Mouse (Mus musculus): ENCODE data around the gene Kcnf1. TPM values are rescaled to one million over a fixed set of nuclear protein-coding genes. Genes with fewer than 3 reads are reported as not detected.

Gene Kcnf1
- polyA plus RNA-seq, 1 experiment from 2014 or later = 0.24 TPM

DNA sequence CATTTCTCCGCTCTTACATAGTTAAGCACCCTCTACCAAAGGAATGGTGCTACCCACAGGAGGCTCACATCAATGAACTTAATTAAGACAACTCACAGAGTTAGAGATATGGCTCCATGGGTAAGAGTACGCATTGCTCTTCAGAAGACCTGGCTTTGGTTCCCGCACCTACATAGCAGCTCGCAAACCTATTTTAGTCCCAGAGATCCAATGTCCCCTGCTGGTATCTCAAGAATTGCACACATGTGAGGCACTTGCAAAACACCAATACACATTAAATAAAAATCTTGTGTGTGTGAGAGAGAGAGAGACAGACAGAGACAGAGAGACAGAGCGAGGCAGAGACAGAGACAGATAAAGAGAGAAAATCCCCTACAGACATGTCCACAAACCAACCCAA lies 21.9 kb upstream of the Kcnf1 start:
- ATAC-seq (ENCODE audit: low read depth) = no peak
- Histone ChIP-seq H3K9me3 (replicated peaks; ENCODE audit: control insufficient read depth, low read length) (no peaks in the 10 kb centered on the region), H3K27me3 (ENCODE audit: control insufficient read depth, insufficient read depth, low read depth, low read length) (no peaks in the 10 kb centered on the region), H3K4me2 (ENCODE audit: low read depth, low read length) (no peak overlapping the region), H3K27ac (ENCODE audit: low read length) (no peak overlapping the region), H3K36me3 (ENCODE audit: control insufficient read depth, insufficient read depth) (no peaks in the 10 kb centered on the region), H3K4me3 (ENCODE audit: low read depth, low read length) (no peak overlapping the region), H3K9ac (ENCODE audit: low read depth, low read length) (no peak overlapping the region), H3K4me1 (ENCODE audit: control insufficient read depth, low read depth, low read length) (no peaks in the 10 kb centered on the region)
- WGBS (ENCODE audit: insufficient replicate concordance) = 76% methylated on average over 5 of the region's 5 CpGs

DNA sequence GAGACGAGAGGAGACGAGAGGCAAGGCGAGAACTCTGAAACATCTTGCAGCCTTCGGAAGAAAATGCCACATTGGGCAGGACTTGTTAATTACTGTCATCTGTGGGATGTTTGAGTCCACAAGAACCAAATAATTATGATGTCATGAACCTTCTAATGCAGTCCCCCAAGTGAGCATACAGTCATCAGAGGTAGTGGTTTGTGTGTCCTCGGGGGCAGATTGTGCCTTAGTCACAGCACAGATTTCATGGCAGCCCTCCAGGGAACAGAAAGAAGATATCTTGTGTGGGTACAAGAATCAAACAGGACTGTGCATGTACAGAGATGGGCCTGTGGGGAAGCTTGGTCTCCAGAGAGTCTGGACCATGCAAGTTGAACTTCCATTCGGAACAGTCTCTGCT lies 17.5 kb upstream of the Kcnf1 start:
- WGBS (ENCODE audit: insufficient replicate concordance) = 76% methylated on average over 6 of the region's 6 CpGs
- ATAC-seq (ENCODE audit: low read depth) = no peak

DNA sequence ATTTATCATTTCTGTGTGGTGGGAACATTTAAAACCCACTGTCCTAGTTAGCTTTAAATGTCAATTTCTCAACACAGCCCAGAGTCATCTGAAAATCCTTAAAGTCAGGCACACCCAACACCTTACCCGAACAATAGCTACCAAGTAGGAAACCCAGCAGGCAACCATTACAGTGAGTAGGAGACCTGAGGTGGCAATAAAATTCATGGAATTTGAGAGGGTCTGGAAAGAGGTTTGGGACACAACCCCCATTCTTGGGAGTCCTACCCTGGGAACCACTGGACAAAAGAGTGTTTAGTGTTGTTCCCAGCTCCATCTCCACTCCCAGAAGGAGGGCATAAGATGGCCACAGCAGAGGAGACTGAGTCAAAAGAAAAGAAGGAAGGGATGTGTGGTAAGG lies 16.6 kb upstream of the Kcnf1 start:
- Histone ChIP-seq H3K36me3 (ENCODE audit: control insufficient read depth, insufficient read depth) (no peaks in the 10 kb centered on the region), H3K9ac (ENCODE audit: low read depth, low read length) (no peak overlapping the region), H3K27me3 (ENCODE audit: control insufficient read depth, insufficient read depth, low read depth, low read length) (no peaks in the 10 kb centered on the region), H3K4me3 (ENCODE audit: low read depth, low read length) (no peak overlapping the region), H3K4me2 (ENCODE audit: low read depth, low read length) (no peak overlapping the region), H3K4me1 (ENCODE audit: control insufficient read depth, low read depth, low read length) (no peaks in the 10 kb centered on the region), H3K9me3 (replicated peaks; ENCODE audit: control insufficient read depth, low read length) (no peaks in the 10 kb centered on the region), H3K27ac (ENCODE audit: low read length) (no peak overlapping the region)
- ATAC-seq (ENCODE audit: low read depth) = no peak
- 58% methylated on average over 1 of the region's 1 CpGs for WGBS (ENCODE audit: insufficient replicate concordance)

More for the DNA sequence above, 17.5 kb upstream of the Kcnf1 start:
- no peaks in the 10 kb centered on the region for H3K4me1 ChIP-seq (ENCODE audit: control insufficient read depth, low read depth, low read length)
- H3K36me3 ChIP-seq (ENCODE audit: control insufficient read depth, insufficient read depth) = no peaks in the 10 kb centered on the region
- no peak overlapping the region for H3K9ac ChIP-seq (ENCODE audit: low read depth, low read length)
- no peak overlapping the region for H3K27ac ChIP-seq (ENCODE audit: low read length)
- no peaks in the 10 kb centered on the region for H3K9me3 ChIP-seq (replicated peaks; ENCODE audit: control insufficient read depth, low read length)
- H3K4me3 ChIP-seq (ENCODE audit: low read depth, low read length) = no peak overlapping the region
- no peak overlapping the region for H3K4me2 ChIP-seq (ENCODE audit: low read depth, low read length)
- no peaks in the 10 kb centered on the region for H3K27me3 ChIP-seq (ENCODE audit: control insufficient read depth, insufficient read depth, low read depth, low read length)

DNA sequence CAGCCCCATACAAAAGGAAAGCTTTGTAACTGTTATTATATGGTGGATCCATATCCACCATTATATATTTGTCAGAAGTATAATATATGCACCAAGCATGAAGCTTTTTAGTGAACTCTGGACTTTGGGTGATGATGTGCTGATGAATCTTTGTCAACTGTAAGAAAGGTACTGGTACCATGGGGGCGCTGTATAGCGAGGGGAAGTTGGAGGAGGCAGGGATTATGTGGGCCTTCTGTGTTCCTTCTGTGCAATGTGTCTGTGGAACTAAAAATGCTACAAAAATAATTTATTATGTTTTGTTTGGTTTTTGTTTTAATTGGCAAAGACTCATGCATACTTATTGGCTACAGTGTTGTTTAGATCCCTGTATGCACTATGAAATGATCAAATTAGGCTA lies 16.2 kb upstream of the Kcnf1 start:
- Histone ChIP-seq H3K36me3 (ENCODE audit: control insufficient read depth, insufficient read depth) (no peaks in the 10 kb centered on the region), H3K9me3 (replicated peaks; ENCODE audit: control insufficient read depth, low read length) (no peaks in the 10 kb centered on the region), H3K4me1 (ENCODE audit: control insufficient read depth, low read depth, low read length) (no peaks in the 10 kb centered on the region), H3K27me3 (ENCODE audit: control insufficient read depth, insufficient read depth, low read depth, low read length) (no peaks in the 10 kb centered on the region), H3K9ac (ENCODE audit: low read depth, low read length) (no peak overlapping the region), H3K4me2 (ENCODE audit: low read depth, low read length) (no peak overlapping the region), H3K4me3 (ENCODE audit: low read depth, low read length) (no peak overlapping the region), H3K27ac (ENCODE audit: low read length) (no peak overlapping the region)
- WGBS (ENCODE audit: insufficient replicate concordance) = 77% methylated on average over 2 of the region's 2 CpGs
- no peak for ATAC-seq (ENCODE audit: low read depth)

DNA sequence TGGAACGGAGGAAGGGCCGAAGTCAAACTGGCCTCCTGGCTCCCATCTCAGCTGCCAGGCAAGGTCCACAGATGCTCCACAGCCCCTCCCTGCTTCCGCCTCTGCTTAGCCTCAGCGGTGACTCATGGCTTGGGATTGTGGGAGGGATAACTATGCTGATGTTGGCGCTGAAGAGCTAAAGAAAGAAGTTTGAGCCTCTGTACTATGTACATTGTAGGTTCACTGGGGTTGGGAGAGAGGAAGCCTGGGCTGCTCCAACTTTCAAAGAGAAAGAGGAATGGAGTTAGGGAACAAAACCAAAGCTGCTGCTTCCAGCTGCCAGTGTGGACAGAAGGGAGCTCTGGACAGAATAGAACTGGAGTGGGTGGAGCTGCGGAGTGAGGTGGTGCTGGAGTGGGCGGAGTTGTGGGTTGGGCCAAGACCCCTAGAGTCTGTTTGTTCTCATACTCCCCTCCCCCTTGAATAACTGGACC lies 7.7 kb upstream of the Kcnf1 start:
- Histone ChIP-seq H3K4me1 (ENCODE audit: control insufficient read depth, low read depth, low read length) (no peaks in the 10 kb centered on the region), H3K4me3 (ENCODE audit: low read depth, low read length) (no peak overlapping the region), H3K27me3 (ENCODE audit: control insufficient read depth, insufficient read depth, low read depth, low read length) (no peaks in the 10 kb centered on the region), H3K36me3 (ENCODE audit: control insufficient read depth, insufficient read depth) (no peaks in the 10 kb centered on the region), H3K27ac (ENCODE audit: low read length) (no peak overlapping the region), H3K9me3 (replicated peaks; ENCODE audit: control insufficient read depth, low read length) (no peaks in the 10 kb centered on the region), H3K4me2 (ENCODE audit: low read depth, low read length) (no peak overlapping the region), H3K9ac (ENCODE audit: low read depth, low read length) (no peak overlapping the region)
- WGBS (ENCODE audit: insufficient replicate concordance) = 13% methylated on average over 7 of the region's 7 CpGs
- ATAC-seq (ENCODE audit: low read depth) = no peak

DNA sequence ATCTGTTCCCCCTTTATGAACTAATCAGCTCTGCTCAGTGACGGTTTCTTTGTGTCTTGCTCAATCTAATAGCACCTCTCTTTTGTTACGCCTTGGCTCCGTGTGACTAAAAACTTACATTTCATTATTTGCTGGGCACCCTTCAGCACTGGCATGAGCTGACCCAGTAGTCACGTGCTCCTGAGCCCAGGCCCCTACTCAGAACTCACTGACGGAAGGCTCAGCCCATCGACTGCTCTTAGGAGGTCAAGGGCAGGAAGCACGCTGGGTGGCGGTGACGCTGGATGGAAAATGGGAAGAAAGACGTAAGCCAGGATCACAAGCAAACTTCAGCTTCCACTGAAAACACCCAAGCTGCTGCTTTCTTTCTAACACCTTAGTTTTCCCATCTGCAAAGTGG lies 7.1 kb upstream of the Kcnf1 start:
- no peaks in the 10 kb centered on the region for H3K36me3 ChIP-seq (ENCODE audit: control insufficient read depth, insufficient read depth)
- no peak for ATAC-seq (ENCODE audit: low read depth)
- WGBS (ENCODE audit: insufficient replicate concordance) = 42% methylated on average over 10 of the region's 10 CpGs

DNA sequence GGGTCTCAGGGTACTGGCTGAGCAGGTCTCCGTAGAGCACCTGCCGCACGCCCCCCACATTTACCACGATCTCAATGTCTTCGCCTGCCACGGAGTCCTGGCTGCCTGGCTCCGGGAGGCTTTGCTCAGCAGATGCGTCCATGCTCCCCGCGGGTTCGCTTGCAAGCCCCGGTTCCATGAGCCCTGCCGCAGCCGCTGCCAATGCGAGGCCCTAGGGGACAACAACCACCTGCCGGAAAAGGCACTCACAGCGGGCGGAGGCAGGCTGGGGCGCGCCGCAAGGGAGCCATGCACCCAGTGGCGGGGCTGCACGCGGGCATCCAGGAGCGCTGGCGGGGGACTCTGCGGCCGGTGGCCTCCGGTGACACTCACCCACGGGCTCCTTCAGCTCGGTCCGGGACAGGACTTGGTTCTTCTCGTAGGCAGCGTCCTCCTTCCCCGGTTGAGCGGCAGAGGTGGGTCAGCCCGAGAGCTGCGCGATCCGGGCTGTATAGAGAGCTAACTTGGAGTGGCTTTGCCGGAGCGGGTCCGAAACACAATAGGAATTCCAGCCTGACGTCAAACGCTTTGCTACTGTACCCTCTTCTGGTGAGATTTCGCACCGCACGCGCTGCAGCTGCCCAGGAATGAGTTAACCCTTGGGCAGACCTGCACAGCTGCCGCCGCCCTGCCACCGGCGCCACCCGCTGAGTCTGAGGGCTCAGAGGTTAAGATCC lies 489 bp downstream of the Kcnf1 start:
- peaks cover 26% of the 10 kb centered on the region for H3K27me3 ChIP-seq (ENCODE audit: control insufficient read depth, insufficient read depth, low read depth, low read length)
- no peaks in the 10 kb centered on the region for H3K9me3 ChIP-seq (replicated peaks; ENCODE audit: control insufficient read depth, low read length)
- H3K4me3 ChIP-seq (ENCODE audit: low read depth, low read length) = no peak overlapping the region
- no peak overlapping the region for H3K9ac ChIP-seq (ENCODE audit: low read depth, low read length)
- no peak for ATAC-seq (ENCODE audit: low read depth)
- H3K4me2 ChIP-seq (ENCODE audit: low read depth, low read length) = 0 out of 2 replicates have a peak overlapping the region, but pooled peaks have one; percentile 24
- H3K4me1 ChIP-seq (ENCODE audit: control insufficient read depth, low read depth, low read length) = no peaks in the 10 kb centered on the region
- H3K36me3 ChIP-seq (ENCODE audit: control insufficient read depth, insufficient read depth) = no peaks in the 10 kb centered on the region
- H3K27ac ChIP-seq (ENCODE audit: low read length) = no peak overlapping the region
- WGBS (ENCODE audit: insufficient replicate concordance) = 2% methylated on average over 54 of the region's 54 CpGs

More for the DNA sequence above, 7.1 kb upstream of the Kcnf1 start:
- Histone ChIP-seq H3K4me3 (ENCODE audit: low read depth, low read length) (no peak overlapping the region), H3K9ac (ENCODE audit: low read depth, low read length) (no peak overlapping the region), H3K27me3 (ENCODE audit: control insufficient read depth, insufficient read depth, low read depth, low read length) (no peaks in the 10 kb centered on the region), H3K4me2 (ENCODE audit: low read depth, low read length) (no peak overlapping the region), H3K4me1 (ENCODE audit: control insufficient read depth, low read depth, low read length) (no peaks in the 10 kb centered on the region), H3K9me3 (replicated peaks; ENCODE audit: control insufficient read depth, low read length) (no peaks in the 10 kb centered on the region), H3K27ac (ENCODE audit: low read length) (no peak overlapping the region)

DNA sequence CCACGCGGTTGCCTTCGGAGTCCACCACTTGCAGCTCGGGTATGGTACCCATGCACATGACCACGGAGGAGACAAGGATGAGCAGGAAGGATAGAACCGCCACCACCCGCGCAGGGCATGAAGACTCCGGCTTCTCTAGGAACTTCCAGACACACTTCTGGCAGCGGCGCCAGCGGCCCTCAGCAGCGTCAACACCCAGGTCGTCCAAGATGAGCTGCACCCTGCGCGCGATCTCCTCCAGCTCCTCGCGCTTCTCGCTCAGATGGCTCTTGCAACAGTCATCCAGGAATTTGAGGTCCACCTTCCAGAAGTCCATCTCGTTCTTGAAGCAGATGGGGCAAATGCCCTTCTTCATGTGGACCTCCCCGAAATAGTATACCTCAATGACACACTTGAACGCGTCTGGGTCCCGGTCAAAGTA lies 1.1 kb downstream of the Kcnf1 start:
- peaks cover 26% of the 10 kb centered on the region for H3K27me3 ChIP-seq (ENCODE audit: control insufficient read depth, insufficient read depth, low read depth, low read length)
- no peak for ATAC-seq (ENCODE audit: low read depth)
- 11% methylated on average over 25 of the region's 25 CpGs for WGBS (ENCODE audit: insufficient replicate concordance)
- H3K27ac ChIP-seq (ENCODE audit: low read length) = no peak overlapping the region
- H3K4me3 ChIP-seq (ENCODE audit: low read depth, low read length) = no peak overlapping the region
- H3K4me2 ChIP-seq (ENCODE audit: low read depth, low read length) = no peak overlapping the region
- no peaks in the 10 kb centered on the region for H3K4me1 ChIP-seq (ENCODE audit: control insufficient read depth, low read depth, low read length)
- no peaks in the 10 kb centered on the region for H3K9me3 ChIP-seq (replicated peaks; ENCODE audit: control insufficient read depth, low read length)
- no peaks in the 10 kb centered on the region for H3K36me3 ChIP-seq (ENCODE audit: control insufficient read depth, insufficient read depth)
- no peak overlapping the region for H3K9ac ChIP-seq (ENCODE audit: low read depth, low read length)

DNA sequence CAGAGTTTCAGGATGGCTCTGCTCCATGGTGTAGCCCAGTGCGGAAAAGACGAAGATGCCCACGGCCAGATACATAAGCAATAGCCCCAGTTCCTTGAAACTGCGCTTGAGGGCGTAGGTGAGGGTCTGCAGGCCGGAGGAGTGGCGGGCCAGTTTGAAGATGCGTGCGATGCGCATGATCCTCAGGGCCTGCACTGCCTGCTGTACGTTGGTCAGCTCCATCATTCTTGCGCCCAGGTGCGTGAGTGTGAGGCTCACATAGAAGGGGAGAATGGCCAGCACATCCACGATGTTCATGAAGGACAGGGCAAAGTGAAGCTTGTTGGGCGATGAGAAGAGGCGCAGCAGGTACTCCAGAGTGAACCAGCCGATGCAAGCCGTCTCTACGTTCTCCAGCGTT lies 1.6 kb downstream of the Kcnf1 start:
- Histone ChIP-seq H3K9me3 (replicated peaks; ENCODE audit: control insufficient read depth, low read length) (no peaks in the 10 kb centered on the region), H3K36me3 (ENCODE audit: control insufficient read depth, insufficient read depth) (no peaks in the 10 kb centered on the region), H3K27ac (ENCODE audit: low read length) (no peak overlapping the region), H3K9ac (ENCODE audit: low read depth, low read length) (no peak overlapping the region), H3K27me3 (ENCODE audit: control insufficient read depth, insufficient read depth, low read depth, low read length) (peaks cover 26% of the 10 kb centered on the region), H3K4me2 (ENCODE audit: low read depth, low read length) (no peak overlapping the region), H3K4me1 (ENCODE audit: control insufficient read depth, low read depth, low read length) (no peaks in the 10 kb centered on the region), H3K4me3 (ENCODE audit: low read depth, low read length) (no peak overlapping the region)
- ATAC-seq (ENCODE audit: low read depth) = no peak
- 59% methylated on average over 20 of the region's 20 CpGs for WGBS (ENCODE audit: insufficient replicate concordance)

Data from liver, embryonic 16.5 days (tissue).